Mouse (Mus musculus): ENCODE results near the gene Dydc1. TPM values are rescaled to one million over a fixed set of nuclear protein-coding genes. Genes with fewer than 3 reads are reported as not detected.

The Dydc1 gene
- polyA plus RNA-seq (2021; fragmentation: Nextera tagmentation): 0.63 TPM in 1 of 2 replicates, not detected in the other
- long read RNA-seq, experiment 1: 0 reads
- long read RNA-seq, experiment 2: 0 reads

DNA sequence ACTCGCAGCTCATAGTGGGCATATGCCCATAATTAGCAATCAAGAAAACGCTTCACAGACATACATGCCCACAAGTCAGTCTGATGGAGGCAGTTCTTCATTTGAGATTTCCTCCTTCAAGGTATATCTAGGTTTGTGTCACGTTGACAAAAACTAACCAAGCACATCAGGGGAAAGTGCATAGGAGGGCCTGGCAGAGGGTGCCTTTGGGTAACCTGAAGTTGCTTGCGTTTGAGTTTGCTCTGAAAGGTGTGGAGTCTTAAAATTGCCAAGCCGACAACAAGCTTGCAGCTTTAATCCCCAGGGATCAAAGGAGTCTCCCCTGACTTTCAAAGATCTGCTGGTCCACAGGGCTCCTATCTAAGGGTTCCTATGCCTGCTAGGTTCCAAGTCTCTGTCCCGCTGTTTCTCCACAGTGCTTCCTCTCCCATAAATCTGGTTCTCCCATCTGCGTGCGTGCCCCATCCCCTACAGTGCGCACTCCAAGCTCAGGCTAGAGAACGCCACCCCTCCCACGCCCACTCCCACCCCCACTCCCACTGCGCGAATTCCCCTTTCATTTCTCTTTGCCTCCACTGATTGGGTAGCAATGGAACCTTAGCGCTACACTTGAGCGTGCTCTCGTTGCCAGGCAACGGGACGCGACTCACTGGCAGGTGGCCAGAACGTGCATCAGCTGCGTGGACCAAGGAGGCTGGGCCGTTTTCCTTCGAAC is at the start of gene Dydc1:
TSS of gene Dydc1 (plus strand) at position 683 of the 715 bp plus-strand sequence.

DNA sequence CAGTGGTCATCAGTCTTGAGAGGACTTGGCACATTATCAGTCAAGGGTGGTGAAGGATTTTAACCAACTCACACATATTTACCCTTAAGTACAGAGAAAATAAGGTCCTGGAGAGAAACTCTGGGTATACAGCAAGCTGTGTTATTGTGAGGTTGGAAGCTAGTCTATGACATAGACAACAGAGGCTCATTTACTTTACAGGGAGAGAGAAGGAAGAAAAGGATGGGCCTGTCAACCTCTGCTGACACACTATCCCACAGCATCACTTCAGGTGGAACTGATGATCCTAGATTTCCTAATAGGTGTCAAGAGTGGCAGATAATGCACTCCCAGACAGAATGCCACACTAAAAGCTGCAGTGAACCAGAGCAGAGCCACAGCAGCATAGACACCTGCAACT is 3.6 kb upstream of the Dydc1 start, which contains the start of gene Dydc2:
TSS of gene Dydc2 (minus strand) at position 101 of the 400 bp plus-strand sequence.

GRCm38 (mm10) chr14:41104853-41105444 is 32.2 kb downstream of the Dydc1 start, which contains the start of gene Mat1a:
Gene Mat1a, plus strand, starts transcription at chr14:41105035.

DNA sequence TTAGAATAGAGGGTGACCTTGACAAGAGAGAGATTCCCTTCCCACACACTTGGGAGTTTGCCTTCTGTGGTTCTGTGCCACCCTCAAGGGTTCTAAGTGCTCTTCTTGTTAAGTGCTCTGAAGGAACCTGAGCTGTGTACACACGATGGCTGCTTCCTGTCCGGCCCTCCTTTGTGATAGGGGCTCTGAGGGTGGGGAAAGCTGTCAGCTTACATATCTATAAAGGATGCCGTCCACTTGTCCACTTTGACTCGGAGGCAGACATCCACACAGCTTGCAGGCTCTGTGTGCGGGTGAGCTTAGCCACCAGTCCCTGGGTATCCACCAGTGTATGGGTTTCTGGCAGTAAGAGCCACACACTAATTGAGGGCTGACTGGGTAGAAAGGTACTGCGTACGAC is 58.8 kb downstream of the Dydc1 start, which contains the start of gene Sftpa1:
TSS of gene Sftpa1 (plus strand) at position 243 of the 400 bp plus-strand sequence.

Other genes starting within 250 kb of the Dydc1 start
- 0.04 TPM in 1 of 2 replicates, not detected in the other for gene Sh2d4b, start 179.6 kb upstream of the Dydc1 start, polyA plus RNA-seq (2021; fragmentation: Nextera tagmentation)
- gene Tspan14, start 106.1 kb upstream of the Dydc1 start, polyA plus RNA-seq (2021; fragmentation: Nextera tagmentation): 20.0 and 22.0 TPM in 2 replicates
- 242 and 264 TPM in 2 replicates for gene Fam213a, start 59.1 kb upstream of the Dydc1 start, polyA plus RNA-seq (2021; fragmentation: Nextera tagmentation)
- gene Dydc2, start 3.7 kb upstream of the Dydc1 start, polyA plus RNA-seq (2021; fragmentation: Nextera tagmentation): 0.95 and 3.2 TPM in 2 replicates
- not detected in 2 replicates for gene Mat1a, start 32.1 kb downstream of the Dydc1 start, polyA plus RNA-seq (2021; fragmentation: Nextera tagmentation)
- gene Sftpa1, start 58.9 kb downstream of the Dydc1 start, polyA plus RNA-seq (2021; fragmentation: Nextera tagmentation): not detected in 2 replicates
- not detected in 2 replicates for gene Mbl1, start 78.5 kb downstream of the Dydc1 start, polyA plus RNA-seq (2021; fragmentation: Nextera tagmentation)
- not detected in 2 replicates for gene Sftpd, start 112.2 kb downstream of the Dydc1 start, polyA plus RNA-seq (2021; fragmentation: Nextera tagmentation)
- not detected in 2 replicates for gene Gm2832, start 205.9 kb downstream of the Dydc1 start, polyA plus RNA-seq (2021; fragmentation: Nextera tagmentation)

All from layer of hippocampus, adult 6 months (tissue).